Mouse (Mus musculus) spleen, postnatal 14 days (tissue): ENCODE results near the gene Gm21985.
"Not testable (repeated sequence)": the region's sequence is repeated elsewhere in the genome, so short reads cannot be mapped to it uniquely, and the experiment has no call there.

Source experiments
- DNase-seq, 2 experiments: peaks; one replicate each; pipeline ENCODE4 v3.0.0; 2021 to 2022; ENCODE audit warnings: low spot score in 2 of 2

Gene Gm21985

GRCm38 (mm10) chr2:112264364-112264763 lies 1.8 kb upstream of the Gm21985 start:
- DNase-seq, result no peak

GRCm38 (mm10) chr2:112265448-112266241 lies 469 bp upstream of the Gm21985 start, which contains the start of gene Slc12a6:
TSS of gene Slc12a6 (plus strand) at chr2:112265825.
- peak; percentile 91 to 93 for DNase-seq

GRCm38 (mm10) chr2:112266780-112267179 lies 666 bp downstream of the Gm21985 start:
- peak in 1 of 2 experiments; percentile 15 for DNase-seq

- DNase-seq, result no peak
Observed at GRCm38 (mm10) chr2:112267547-112268269, 1.6 kb downstream of the Gm21985 start.

- no peak for DNase-seq
Observed at GRCm38 (mm10) chr2:112270011-112270410, 3.9 kb downstream of the Gm21985 start.

- DNase-seq, result no peak
Observed at GRCm38 (mm10) chr2:112272909-112273308, 6.8 kb downstream of the Gm21985 start.

GRCm38 (mm10) chr2:112273474-112273873 lies 7.4 kb downstream of the Gm21985 start:
- no peak for DNase-seq

GRCm38 (mm10) chr2:112276870-112277269 lies 10.8 kb downstream of the Gm21985 start:
- DNase-seq, result no peak

- DNase-seq, result no peak
Observed at GRCm38 (mm10) chr2:112282846-112283245, 16.7 kb downstream of the Gm21985 start.

GRCm38 (mm10) chr2:112284363-112285030 lies 18.4 kb downstream of the Gm21985 start:
- no peak for DNase-seq

GRCm38 (mm10) chr2:112285031-112285390 lies 18.9 kb downstream of the Gm21985 start:
- no peak for DNase-seq

- DNase-seq, result not testable (repeated sequence)
Observed at GRCm38 (mm10) chr2:112286062-112286461, 19.9 kb downstream of the Gm21985 start.

- no peak for DNase-seq
Observed at GRCm38 (mm10) chr2:112287059-112287458, 20.9 kb downstream of the Gm21985 start.

GRCm38 (mm10) chr2:112289507-112289906 lies 23.4 kb downstream of the Gm21985 start:
- DNase-seq, result no peak

GRCm38 (mm10) chr2:112292823-112293222 lies 26.7 kb downstream of the Gm21985 start:
- no peak for DNase-seq

- DNase-seq, result no peak
Observed at GRCm38 (mm10) chr2:112296211-112296610, 30.1 kb downstream of the Gm21985 start.

- no peak for DNase-seq
Observed at GRCm38 (mm10) chr2:112298221-112298620, 32.1 kb downstream of the Gm21985 start.

GRCm38 (mm10) chr2:112308671-112309070 lies 42.6 kb downstream of the Gm21985 start:
- DNase-seq, result no peak

- no peak for DNase-seq
Observed at GRCm38 (mm10) chr2:112309161-112309600, 43.1 kb downstream of the Gm21985 start.

GRCm38 (mm10) chr2:112315638-112316037 lies 49.5 kb downstream of the Gm21985 start:
- DNase-seq, result no peak

GRCm38 (mm10) chr2:112318227-112318626 lies 52.1 kb downstream of the Gm21985 start:
- no peak for DNase-seq

GRCm38 (mm10) chr2:112318905-112319304 lies 52.8 kb downstream of the Gm21985 start:
- no peak for DNase-seq
